Mouse (Mus musculus): ENCODE data around the gene Bicc1.

GRCm38 (mm10) chr10:71142568-71142967 lies 16.9 kb downstream of the Bicc1 start:
- TF ChIP-seq CTCF (IDR thresholded peaks at IDR 0.05; ENCODE audit: low read depth, low read length) (no peak), POLR2A (IDR thresholded peaks at IDR 0.05; ENCODE audit: insufficient read depth, low read length) (no peak)
